Mouse (Mus musculus) forelimb bud, embryonic 11.5 days (tissue): Measurements from ENCODE around the gene Gm21818.
"Not testable (repeated sequence)": the region's sequence is repeated elsewhere in the genome, so short reads cannot be mapped to it uniquely, and the experiment has no call there.

ENCODE experiments used
- DNase-seq: peaks from one replicate; pipeline ENCODE4 v3.0.0-alpha.2; 2012; ENCODE audit warnings: low read depth, low spot score

The Gm21818 gene

GRCm38 (mm10) chr13:120172133-120172532, at the start of gene Gm21818:
Gm21818 (plus strand) TSS chr13:120172433.
- not testable (repeated sequence) for DNase-seq

GRCm38 (mm10) chr13:120139946-120140345, 32.3 kb upstream of the Gm21818 start, which contains the start of gene Gm20767:
Gm20767 (plus strand) TSS chr13:120140246.
- DNase-seq = not testable (repeated sequence)

DNA sequence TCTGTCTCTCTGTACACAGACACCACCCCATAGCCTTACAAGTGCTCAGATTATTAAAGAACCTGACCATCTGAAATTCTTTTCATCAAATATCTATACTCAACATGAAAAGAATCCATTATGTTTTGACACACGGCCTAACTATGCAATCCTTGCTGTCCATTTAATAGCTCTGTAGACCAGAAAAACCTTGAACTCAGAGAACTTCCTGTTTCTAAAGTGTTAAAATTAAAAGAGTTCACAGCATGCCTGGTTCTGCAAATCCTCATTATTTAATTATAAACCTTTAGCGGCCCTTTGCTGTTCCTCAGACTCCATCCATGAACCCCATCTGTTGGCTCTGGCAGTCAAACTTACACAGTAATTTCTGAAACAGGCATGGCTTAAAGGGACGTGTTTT, 29.9 kb upstream of the Gm21818 start:
- DNase-seq = not testable (repeated sequence)

GRCm38 (mm10) chr13:120149660-120150407, 22.4 kb upstream of the Gm21818 start:
- DNase-seq = not testable (repeated sequence)

GRCm38 (mm10) chr13:120150589-120150988, 21.6 kb upstream of the Gm21818 start:
- DNase-seq = not testable (repeated sequence)

- DNase-seq = not testable (repeated sequence)
These were observed 3.9 kb upstream of the Gm21818 start for GRCm38 (mm10) chr13:120168301-120168700.

DNA sequence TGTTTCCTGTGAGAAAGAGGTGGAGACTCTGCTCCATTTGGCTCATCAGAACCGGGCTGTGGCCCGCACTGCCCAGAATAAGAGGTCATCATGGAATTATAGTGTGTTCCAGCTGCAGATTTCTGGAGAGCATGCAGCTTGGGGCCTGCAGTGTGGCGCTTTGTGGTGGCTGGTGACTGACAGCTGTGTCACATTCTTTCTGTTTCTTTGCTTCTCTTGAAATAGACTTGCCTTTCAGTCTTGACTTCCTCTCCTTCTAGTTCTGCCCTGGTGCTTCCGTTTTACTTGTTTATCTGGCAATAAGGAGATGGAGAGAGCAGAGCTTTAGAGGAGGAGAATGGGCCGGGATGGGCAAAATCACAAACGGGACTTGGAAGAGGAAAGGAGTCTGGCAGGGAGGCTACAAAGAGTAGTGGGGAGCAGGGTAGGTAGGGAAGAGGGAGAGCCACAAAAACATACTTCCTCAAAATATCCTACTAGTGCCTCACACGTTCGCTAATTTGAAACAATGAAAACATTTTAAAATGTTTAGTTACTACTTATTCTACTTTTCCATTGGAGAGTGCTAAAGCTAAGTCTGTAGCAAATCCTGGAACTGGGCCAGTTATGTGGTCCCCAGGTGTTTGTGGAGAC, 24.1 kb downstream of the Gm21818 start:
- not testable (repeated sequence) for DNase-seq

DNA sequence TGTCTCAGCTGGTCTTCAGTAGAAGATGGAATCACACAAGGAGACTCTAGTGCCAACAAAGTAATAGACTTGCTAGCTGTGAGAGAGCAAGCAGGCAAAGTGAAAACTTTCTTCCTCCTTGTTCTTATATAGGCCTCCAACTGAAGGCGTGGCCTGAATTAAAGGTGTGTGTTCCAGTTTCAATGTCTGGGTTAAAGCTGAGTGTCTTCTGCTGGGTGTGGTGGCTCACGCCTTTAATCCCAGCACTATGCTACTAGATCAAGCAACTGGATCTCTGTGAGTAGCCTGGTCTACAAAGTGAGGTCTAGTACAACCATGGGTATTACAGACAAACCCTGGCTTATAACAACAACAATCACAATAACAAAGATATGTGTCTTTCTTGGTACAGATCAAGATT, 43.6 kb downstream of the Gm21818 start, which contains the start of gene Gm21762:
Gm21762 (minus strand) TSS at position 101 of the 400 bp plus-strand sequence.
- not testable (repeated sequence) for DNase-seq

DNA sequence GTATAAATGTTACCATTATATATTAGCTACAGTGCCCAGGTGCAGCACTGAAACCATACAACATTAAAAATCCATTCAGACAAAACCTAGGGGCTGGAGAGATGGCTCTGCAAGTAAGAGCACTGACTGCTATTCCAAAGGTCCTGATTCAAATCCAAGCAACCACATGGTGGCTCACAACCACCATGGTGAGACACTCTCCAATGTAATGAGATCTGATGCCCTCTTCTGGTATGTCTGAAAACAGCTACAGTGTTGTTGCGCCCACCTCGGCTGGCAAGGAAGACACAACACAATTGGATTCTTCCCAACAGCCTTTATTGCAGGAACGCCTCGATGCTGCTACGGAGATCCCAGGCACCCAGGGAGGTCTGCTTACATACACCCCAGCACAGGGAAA, 48.7 kb downstream of the Gm21818 start:
- DNase-seq = not testable (repeated sequence)

- not testable (repeated sequence) for DNase-seq
These were observed 50.9 kb downstream of the Gm21818 start for GRCm38 (mm10) chr13:120223012-120223659.
